Mouse (Mus musculus): ENCODE results near the gene Vmn1r166.
"Not testable (repeated sequence)": the region's sequence is repeated elsewhere in the genome, so short reads cannot be mapped to it uniquely, and the experiment has no call there.

Gene Vmn1r166

GRCm38 (mm10) chr7:23251582-23251981 is at the start of gene Vmn1r166:
Gene Vmn1r166, minus strand, starts transcription at chr7:23251682.
- in situ Hi-C loops (cut with MboI, MseI): loop anchor here (10.0 kb wide), 1 partner anchor 1217 kb away; no protein-coding TSS in a partner anchor

GRCm38 (mm10) chr7:23300892-23301291 is 49.4 kb upstream of the Vmn1r166 start, which contains the start of gene Nlrp4e:
Gene Nlrp4e, plus strand, starts transcription at chr7:23301192.
- in situ Hi-C loops (cut with MboI, MseI): not testable (repeated sequence)

- in situ Hi-C loops (cut with MboI, MseI): not testable (repeated sequence)
Observed at GRCm38 (mm10) chr7:23278800-23279199, 27.3 kb upstream of the Vmn1r166 start, which contains the start of gene Gm6902. Gene Gm6902, minus strand, starts transcription at chr7:23278900.

GRCm38 (mm10) chr7:23217032-23217431 is 34.5 kb downstream of the Vmn1r166 start, which contains the start of gene Vmn1r165:
Gene Vmn1r165, plus strand, starts transcription at chr7:23217332.
- in situ Hi-C loops (cut with MboI, MseI): not testable (repeated sequence)

All from T-helper 2 cell (primary cell).